Mouse (Mus musculus): ENCODE results near the gene Mlf2.
A peak's percentile ranks its signal among the peaks of the same experiment; 100 is the strongest.

The Mlf2 gene

DNA sequence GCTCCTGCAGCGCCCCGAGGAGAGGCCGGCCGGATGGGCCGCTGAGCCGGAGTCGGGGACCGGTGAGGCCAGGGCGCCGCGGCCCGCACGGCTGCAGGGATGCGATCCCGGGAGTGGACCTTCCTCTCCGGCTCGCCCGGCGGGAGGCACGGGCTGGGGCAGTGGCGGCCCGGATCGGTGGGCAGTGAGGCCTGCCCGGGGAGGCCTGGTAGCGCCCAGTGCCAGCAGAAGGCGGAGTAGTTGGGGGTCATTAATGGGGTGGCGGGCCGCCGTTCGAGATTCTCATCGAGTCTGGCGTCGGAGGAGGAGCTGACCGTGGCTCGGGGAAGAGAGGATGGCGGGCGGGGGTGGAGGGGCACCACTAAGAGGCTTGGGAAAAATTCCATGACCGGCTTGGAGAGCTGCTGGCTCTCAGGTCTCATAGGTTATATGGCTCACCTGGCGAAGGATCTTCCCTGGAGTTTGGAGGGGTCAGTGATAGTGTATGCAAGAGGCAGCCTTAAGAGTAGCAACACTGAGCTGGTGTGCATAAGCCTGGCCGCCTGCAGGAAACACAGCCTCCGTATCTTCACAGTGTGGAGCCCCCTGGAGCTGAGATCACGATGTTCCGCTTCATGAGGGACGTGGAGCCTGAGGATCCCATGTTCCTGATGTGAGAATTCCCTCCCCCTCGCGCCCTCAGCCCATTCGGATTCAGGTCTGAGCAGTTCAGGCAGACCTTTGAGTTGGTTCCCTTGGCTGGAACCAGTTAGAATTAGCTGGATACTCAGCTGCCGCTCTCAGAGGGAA lies 533 bp downstream of the Mlf2 start:
- DNase-seq (ENCODE audit: extremely low spot score, low read depth, low spot score), result no peak

DNA sequence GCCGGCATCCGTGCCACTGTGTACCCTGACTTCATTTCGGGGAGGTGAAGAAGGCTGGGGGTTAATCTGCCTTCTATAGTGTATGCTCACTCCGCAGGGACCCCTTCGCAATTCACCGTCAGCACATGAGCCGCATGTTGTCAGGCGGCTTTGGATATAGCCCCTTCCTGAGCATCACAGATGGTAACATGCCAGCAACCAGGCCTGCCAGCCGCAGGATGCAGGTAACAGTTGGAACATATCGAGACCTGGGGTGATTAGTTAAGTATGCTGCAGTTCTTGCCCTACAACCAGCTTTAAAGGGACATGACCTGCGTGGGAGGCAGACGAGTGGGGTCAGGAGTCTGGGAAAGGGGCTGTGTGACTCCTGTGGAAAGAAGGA lies 1.1 kb downstream of the Mlf2 start:
- no peak for DNase-seq (ENCODE audit: extremely low spot score, low read depth, low spot score)

DNA sequence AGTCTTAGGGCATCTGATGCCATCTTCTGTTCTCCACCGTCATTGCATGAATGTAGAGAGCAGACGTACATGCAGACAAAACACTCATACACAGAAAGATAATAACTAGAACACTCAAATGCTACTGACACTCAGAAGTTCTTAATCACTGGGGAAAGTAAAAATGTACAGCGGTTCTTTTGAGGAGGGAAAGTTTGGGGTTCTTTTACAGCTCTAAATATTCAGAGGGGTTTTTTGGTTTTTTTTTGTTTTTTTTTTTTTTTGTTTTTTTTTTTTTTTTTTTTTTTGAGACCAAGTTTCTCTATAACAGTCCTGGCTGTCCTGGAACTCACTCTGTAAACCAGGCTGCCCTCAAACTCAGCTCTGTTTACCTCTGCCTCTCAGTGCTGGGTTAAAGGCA lies 1.9 kb downstream of the Mlf2 start:
- no peak for DNase-seq (ENCODE audit: extremely low spot score, low read depth, low spot score)

DNA sequence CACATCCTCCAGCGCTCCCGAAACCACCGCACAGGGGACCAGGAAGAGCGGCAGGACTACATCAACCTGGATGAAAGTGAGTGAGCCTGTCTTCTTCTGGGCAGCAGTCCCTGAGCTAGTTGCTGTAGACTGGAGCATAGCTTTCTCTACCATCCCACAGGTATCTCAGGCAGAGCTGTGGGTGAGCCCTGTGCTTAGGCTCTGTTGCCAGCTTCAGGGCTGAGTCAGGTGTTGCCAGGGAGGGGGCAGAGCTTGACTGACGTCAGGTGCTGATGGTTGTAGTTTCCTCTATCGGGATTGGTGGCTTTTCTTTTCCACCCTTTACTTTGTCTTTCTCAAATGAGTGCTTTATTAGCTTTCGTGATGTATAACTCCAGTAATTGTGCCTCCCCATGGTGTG lies 3.5 kb downstream of the Mlf2 start:
- no peak for DNase-seq (ENCODE audit: extremely low spot score, low read depth, low spot score)

DNA sequence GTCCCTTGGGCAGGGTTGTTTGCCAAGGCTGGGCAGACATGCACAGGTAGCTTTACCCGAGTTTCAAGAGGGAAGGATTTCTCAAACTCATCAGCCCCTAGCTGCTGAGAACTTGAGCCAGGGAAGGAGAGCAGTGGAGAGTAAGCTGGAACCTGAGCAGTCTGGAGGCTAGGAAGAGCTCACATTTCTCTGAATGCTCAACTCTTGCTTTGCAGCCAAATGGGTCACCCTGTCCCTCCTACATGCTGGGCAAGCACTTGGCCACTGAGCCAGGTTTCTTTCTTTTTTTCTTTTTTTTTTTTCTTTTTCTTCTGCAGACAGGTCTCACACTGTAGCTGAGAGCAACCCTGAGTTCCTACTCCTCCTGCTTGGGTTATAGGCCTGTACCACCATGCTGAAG lies 5.5 kb downstream of the Mlf2 start:
- DNase-seq (ENCODE audit: extremely low spot score, low read depth, low spot score), result no peak

DNA sequence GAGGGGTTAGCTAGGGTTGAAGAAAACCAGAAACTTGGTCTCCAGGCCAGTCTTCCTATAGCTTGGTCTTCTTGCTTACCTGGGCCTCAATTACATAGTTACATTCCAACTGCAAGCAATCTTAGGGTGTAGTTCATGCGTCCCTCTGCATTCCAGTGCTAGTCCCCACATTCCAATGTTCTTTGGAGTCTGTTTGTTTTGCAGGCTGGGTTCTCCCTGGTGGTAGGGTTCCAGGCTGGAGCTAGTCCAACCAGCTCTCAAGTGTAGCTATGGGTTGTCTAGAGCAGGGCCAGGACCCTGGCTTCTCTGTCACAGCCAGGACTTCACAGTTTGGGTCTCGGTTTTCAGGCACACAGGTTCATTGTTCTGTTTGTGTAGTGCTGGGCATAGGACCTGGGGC lies 6.3 kb downstream of the Mlf2 start:
- DNase-seq (ENCODE audit: extremely low spot score, low read depth, low spot score), result no peak

DNA sequence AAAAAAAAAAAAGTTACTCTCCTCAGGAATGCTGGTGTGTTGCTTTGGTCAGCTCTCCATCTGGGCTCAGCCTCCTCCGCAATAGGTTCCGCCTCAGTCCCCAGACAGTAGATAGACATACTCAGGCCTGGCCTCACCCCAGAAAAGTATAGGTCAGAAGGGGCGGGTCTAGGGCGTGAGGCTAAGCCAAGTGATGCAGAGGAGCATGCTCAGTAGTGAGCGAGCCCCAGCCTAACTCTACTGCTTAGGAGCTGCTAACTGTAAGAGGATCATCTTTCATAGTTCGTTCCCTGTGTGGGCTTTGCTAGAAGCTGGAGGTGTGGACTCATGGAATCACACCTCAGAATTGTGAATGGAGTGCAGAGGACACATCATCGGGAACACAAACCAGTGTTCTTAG lies 7.4 kb downstream of the Mlf2 start:
- no peak for DNase-seq (ENCODE audit: extremely low spot score, low read depth, low spot score)

DNA sequence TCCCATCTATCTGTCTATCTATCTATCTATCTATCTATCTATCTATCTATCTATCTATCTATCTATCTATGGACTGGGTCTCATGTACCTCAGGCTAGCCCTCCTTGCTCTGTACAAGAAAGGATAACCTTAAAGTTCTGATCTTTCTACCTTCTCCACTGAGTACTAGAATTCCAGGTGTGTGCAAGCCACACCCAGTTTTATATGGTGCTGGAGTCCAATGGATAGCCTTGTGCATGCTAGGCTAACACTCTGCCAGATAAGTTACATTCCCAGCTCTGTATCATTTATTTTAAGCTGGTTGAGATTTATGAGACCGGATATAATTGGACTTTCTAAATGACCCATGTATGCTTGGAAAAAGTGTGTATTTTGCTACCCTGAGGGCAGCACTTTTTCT lies 10.5 kb downstream of the Mlf2 start:
- no peak for DNase-seq (ENCODE audit: extremely low spot score, low read depth, low spot score)

DNA sequence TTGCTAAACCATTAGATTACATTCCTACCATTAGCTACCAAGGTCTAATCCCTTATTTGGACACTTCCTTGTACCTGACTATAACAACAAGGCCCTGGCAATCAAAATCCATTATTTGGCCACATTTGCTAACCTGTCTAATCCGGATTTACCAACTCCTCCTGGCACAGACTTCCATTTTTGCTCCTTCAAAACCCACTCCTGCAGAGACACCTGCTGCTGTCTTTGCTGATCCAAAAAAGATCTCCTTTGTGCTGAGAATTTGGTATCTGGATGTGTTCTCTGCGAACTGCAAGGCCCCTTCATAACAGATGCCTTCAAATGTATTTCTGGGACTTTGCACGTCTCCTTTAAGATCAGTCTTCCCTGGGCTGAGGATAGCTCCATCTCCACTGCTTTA lies 12.3 kb downstream of the Mlf2 start:
- DNase-seq (ENCODE audit: extremely low spot score, low read depth, low spot score), result no peak

DNA sequence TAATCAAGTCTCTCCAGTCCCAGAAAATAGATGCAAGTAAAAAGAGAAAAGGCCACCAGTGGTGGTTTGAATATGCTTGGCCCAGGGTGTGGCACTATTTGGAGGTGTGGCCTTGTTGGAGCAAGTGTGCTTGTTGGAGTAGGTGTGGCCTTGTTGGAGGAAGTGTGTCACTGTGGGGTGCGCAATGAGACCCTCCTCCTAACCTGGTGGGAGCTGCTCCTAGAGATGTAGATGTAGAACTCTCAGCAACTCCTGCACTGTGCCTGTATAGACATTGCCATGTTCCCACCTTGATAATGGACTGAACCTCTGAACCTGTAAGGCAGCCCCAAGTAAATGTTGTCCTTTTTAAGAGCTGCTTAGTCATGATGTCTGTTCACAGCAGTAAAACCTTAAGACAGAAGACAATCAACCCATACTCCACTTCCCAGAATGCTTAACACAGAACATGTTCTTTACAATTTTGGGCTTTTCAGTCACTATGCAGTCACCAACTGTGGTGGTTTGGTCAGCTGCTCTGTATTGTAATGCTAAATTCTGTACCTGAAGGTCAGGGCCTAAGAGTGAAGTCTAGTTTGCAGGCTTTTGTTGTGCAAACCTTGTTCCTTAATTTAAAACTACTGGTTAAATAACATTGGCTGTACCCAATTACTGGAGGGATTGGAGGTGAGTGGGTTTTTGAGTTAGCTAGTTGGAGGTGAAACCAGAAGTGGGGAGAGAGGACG lies 23.0 kb downstream of the Mlf2 start:
- no peak for DNase-seq (ENCODE audit: extremely low spot score, low read depth, low spot score)

DNA sequence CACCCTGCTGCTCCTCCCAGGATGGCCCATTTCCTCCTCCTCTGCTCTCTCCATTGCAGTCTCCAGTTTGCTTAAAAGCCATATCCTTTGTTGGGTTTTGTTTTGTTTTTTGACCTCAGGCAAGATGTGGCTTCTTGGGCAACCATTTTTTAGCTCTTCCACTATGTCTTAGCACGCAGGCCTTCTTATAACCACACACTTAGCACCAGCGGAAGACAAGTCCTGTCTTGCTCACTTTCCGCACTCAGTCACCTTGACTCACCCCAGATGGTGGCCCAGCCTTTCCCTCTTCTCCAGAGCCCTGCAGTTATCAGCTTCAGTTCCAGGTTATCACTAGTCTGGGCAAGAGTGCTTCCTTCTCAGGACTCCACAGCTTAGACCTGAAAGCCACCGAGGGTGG lies 24.0 kb downstream of the Mlf2 start:
- no peak for DNase-seq (ENCODE audit: extremely low spot score, low read depth, low spot score)

DNA sequence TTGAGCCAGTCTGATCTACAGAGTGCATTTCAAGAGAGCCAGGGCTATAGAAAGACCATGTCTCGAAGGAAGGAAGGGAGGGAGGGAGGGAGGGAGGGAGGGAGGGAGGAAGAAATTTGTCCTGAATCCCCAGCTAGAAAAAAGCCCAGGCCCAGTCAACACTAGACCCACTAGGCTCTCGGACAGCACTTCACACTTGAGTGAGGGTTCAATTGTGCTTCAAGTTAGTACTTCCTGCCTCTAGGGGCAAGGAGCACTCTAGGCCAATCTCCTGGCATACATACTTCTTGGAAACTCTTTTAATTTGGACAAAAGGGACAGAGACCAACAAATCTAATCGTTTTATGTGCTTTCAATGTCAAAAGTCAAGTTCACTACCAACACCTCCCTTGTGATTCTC lies 26.9 kb downstream of the Mlf2 start:
- no peak for DNase-seq (ENCODE audit: extremely low spot score, low read depth, low spot score)

DNA sequence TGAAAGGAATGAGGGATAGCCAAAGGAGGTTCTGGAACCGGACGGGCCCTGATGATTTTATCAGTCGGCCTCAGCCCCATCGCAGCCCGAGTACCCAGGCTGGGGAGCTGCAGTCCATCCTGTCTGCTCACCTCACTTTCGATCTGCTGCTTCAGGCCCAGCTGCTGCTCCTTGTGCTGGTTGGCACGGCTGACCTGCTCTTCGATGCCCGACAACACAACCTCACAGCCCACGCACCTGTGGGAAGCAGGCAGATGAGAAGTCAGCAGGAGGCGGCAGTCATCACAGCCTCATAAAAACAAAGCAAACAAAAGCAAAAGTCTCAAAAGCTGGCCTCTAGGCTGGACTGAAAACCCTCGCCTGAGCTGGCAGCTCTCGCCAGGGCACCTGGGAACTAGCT lies 28.8 kb downstream of the Mlf2 start:
- no peak for DNase-seq (ENCODE audit: extremely low spot score, low read depth, low spot score)

DNA sequence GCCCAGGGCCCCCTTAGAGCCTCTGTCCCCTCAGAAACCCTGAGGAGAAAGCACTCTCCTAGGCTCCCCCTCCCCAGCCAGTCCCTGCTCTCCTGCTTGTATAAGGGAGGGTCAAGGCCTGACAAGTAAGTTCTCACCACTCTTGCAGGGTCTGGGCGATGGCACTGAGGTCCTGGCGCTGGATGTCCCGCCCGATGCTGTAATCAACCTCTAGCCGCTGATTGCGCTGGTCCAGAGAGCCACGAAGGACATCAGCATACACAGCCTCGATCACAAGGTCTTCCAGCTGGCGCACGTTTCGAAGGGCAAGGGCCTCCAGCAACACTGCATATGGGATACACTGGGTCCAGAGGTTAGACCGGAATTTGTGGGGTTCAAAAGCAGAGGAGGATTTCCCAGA lies 29.8 kb downstream of the Mlf2 start:
- DNase-seq (ENCODE audit: extremely low spot score, low read depth, low spot score), result no peak

DNA sequence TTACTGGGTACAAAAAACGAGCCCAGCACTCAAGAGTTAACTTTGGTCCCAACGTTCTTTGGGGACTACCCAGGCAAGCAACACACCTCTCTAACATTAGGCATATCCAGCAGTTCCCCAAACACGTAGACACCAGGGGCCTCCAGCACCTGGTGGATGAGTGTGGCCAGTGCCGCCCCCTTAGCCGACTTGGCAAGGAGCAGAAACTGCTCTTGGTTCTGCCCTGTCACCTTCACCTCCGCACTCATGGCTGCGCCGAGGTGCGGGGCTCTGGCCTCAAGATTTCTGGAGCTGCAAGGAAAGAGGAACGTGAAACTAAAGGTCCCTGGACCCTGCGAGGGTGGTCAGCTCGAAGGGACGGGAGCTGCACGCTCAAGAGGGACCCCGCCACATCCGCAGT lies 33.5 kb downstream of the Mlf2 start:
- DNase-seq (ENCODE audit: extremely low spot score, low read depth, low spot score), result no peak

DNA sequence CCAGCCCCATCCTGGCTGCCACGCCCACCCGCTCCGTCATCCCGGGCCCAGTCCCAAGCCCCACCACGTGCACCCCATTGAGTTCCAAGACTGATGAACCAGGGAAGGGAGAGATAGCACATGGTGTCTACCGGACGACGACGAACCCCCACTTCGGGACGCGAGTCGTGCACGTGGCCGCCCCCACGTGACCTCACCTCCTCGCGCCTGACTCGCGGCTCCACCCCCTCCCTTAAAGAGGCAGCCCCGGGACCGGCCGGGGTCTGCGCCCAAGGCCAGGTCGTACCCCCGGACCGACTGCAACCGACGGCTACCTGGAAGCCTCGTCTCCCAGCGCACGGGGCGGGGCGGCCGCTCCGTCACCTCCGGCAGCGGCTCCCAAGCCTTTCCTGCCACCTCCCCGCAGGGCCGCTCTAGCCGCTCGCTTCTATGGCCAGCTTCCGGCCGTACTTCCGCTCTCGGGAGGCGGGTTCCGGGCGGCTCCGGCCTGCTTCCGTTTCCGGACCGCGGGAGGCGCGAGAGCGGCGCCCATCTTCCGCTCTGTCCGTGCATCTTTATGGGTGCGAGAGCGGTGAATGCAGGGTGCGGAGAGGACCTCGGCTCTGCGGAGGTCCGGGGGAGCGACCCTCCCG lies 34.0 kb downstream of the Mlf2 start, which contains the start of gene Cops7a:
Gene Cops7a, minus strand, starts transcription at position 451 of the 632 bp plus-strand sequence.
- DNase-seq (ENCODE audit: extremely low spot score, low read depth, low spot score), result peak; percentile 47

DNA sequence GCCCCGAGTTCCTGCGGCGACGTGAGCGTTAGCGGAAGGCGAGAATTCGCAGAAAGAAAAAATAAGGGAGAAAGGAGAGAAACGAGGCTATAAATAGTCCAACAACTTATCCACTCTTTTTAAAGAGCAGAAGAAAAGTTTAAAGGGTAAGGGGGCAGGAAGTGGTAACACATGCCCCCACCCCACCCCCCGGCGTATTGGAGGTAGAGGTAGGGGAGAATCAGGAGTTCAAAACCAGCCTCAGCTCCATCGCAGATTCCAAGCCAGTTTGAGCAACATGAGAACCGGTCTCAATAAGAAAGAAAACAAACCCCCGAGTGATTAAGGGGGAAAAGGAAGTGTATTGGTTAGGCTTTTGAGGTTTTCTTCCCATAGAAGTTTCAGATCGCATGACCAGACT lies 34.6 kb downstream of the Mlf2 start:
- DNase-seq (ENCODE audit: extremely low spot score, low read depth, low spot score), result no peak

DNA sequence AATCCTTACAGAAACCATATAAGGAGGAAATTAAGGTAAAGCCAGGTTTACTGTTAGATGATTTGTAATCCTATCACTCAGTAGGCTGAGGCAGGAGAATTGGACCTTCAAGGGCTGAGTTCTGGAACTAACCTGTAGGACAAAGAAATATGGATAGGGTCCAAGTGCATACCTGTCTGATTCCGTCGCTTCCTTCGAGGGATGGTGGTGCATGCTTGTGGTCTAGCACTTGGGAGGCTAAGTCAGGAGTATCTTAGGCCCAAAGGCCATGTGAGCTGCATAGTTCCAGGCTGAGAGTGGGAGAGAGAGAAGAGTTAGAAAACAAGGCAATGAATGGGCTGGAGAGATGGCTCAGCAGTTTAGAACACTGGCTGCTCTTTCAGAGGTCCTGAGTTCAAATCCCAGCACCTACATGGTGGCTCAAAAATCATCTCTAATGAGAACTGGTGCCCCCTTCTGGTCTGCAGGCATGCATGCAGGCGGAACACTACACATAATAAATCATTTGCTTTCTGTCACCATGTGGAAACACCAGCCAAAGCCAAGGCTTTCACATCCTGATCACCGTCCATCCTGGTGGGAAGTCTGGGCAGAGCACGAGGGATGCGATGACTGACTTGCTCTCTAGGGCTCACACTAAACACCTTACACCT lies 35.4 kb downstream of the Mlf2 start:
- no peak for DNase-seq (ENCODE audit: extremely low spot score, low read depth, low spot score)

DNA sequence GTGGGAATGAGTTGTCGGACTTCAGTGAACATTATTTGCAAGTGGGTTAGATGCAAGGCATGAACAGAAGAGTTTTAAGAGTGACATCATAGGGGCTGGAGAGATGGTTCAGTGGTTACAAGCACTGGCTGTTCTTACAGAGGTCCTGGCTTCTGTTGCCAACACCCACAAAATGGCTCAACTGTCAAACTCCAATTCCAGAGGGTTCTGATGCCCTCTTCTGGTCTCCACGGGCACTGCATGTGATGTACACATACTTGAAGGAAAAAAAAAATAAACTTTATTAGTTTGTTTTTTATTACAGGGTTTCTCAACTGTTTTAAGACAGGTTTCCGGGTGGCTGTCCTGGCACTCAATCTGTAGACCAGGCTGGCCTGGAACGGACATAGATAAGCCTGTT lies 36.6 kb downstream of the Mlf2 start:
- DNase-seq (ENCODE audit: extremely low spot score, low read depth, low spot score), result peak; percentile 37
